Mouse (Mus musculus): Measurements from ENCODE around the gene Dok4.

- no peak for TF ChIP-seq CTCF (IDR thresholded peaks at IDR 0.05)
- no peak for TF ChIP-seq EP300 (IDR thresholded peaks at IDR 0.05)
These were observed 3.6 kb downstream of the Dok4 start for GRCm38 (mm10) chr8:94872576-94872975.
